Mouse (Mus musculus) activated CD4-positive, CD25-positive, alpha-beta regulatory T cell, adult 4 months (primary cell): Measurements from ENCODE around the gene Dthd1. TPM values are rescaled to one million over a fixed set of nuclear protein-coding genes. Genes with fewer than 3 reads are reported as not detected.

ENCODE experiments used
- ATAC-seq: one replicate; pipeline ENCODE4 v1.8.0; 2017
- polyA plus RNA-seq, 2 experiments: library from polyadenylated mRNA; unstranded; fragments of 100-300 nt; shearing (Covaris generic); gene quantifications; one replicate each; pipeline ENCODE4 v1.2.1; 2017

The Dthd1 gene
- polyA plus RNA-seq, 2 experiments from 2014 or later, result not detected

DNA sequence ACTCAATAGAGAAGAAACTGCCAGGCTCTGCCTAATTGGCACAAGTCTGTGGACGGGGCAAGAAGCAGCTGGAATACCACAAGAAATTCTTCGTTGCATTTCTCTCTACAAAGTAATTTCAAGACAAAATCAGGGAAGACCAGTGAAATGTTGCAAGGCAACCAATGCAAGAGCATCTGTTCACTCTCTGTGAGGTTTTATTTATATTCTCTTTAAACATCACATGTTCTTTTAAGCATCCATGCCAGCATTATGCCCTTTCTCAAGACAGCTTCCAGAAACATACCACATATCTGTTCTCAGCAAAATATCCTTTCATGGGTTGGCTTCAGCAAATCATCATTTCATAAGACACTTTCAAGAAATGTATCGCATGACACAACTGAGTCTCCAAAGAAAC lies 50.7 kb downstream of the Dthd1 start:
- no peak for ATAC-seq

DNA sequence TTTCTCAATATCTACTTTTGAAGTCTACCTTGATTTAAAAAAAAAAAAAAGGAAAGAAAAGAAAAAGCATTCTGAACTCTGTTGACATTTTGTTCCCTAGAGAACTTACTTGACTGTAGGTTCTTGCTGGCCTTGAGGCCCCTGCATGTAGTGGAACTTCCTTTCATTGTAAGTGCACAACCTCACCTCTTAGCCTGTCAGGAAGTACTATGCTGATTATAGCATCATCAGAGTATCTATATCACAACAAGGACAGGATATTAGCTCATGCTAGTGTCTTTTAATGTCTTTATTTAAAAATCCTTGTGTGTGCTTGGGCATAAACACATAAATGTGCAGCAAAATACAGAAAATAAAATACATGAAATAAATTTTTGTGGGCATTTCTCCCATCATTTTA lies 53.4 kb downstream of the Dthd1 start:
- ATAC-seq, result peak; percentile 63

DNA sequence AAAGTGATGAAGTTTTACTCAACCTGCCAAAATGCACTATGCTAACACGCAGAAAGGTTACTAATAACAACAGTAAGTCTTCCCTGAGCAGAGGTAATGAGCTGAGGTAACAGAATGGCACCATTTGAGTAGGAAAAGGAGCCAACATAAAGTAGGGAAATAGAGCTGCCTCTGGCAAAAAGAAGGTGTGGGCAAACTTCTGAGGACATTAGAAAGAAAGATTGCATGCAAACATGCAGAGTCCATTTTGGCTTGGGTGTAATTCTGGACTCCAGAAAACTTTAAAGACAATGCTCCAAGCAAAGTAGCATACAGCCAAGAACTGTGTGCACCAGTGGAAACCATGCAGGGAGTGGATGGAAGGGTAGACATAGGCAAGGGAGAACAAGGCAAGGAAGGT lies 65.9 kb downstream of the Dthd1 start:
- no peak for ATAC-seq

DNA sequence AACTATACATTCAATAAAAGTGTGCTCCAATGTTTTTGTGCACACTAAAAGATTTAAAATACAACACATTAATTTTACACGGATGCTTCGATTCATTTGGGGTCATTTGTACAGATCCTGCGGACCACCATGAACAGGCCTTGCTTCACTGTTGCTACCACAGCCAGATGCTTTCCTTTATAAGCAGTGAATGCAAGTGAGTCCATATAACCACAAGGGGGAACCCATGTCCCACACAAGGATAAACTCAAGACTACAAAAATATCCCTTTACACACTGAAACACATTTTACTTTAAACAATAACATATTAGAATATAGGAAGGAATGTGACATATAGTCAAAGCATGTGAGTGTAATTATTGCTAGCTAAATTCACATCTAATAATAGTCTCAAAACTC lies 81.7 kb downstream of the Dthd1 start:
- peak; percentile 59 for ATAC-seq

DNA sequence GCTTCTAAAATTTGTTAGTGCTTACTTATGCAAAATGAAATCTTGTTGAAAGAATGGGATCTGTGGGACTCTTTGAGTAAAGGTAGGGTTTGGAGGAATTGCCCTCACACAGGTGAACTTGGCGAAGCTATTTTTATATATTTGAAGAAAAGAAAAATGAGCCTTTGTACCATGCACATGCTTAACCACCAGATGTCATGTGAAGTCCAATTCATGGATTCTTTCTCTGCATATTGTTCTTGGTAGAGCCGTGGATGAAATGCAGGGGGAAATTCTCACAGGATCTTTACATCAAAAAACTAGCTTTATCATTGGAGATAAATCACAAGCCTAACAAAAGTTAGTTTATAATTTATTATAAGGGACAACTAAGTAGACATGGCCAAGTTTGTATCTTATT lies 93.3 kb downstream of the Dthd1 start:
- ATAC-seq, result no peak

DNA sequence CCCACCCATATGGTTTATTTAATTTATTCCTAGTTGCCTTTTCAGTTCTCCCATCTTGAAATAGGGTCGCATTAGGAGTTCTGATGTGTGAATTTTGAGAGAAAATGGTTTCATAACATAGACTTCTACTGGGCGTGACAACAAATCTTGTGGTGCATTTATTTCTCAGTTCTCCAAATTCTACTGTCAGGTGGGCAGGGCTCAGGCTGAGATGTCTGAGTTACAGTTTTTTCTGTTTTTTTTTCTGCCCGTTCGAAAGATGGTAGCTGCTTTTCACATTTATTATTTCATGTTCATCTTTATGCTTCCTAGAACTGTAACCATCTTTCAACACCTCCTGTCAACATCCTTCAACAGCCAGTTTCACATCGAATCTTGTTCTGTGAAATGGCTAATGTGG lies 95.5 kb downstream of the Dthd1 start:
- ATAC-seq, result peak; percentile 55

DNA sequence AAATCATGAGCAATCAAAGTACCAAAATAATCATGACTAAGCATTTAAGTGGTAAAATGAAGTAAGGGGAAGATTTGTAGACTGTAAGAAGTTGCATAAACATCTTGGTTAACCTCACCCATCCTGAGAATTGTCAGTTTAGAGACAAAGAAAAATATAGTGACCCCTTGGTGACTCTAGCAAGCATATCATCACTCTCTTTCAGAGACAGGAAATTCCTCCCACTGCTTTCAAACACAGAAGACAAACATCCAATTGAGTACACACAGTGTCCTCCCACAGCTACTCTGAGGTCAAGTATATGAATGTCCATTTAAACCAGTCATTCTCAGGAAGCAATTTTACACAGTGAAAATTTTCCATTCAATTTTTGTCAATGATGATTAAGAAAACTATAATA lies 111.0 kb downstream of the Dthd1 start:
- peak; percentile 46 for ATAC-seq

Other genes with a start within 250 kb of the Dthd1 start
- 10 to 100 TPM; 19.5 to 27.0 TPM for gene Arap2, start 47.7 kb upstream of the Dthd1 start, polyA plus RNA-seq